Mouse (Mus musculus) left cerebral cortex, adult 18-20 months (tissue): ENCODE data around the gene Bola1. TPM values are rescaled to one million over a fixed set of nuclear protein-coding genes. Genes with fewer than 3 reads are reported as not detected.
A peak's percentile ranks its signal among the peaks of the same experiment; 100 is the strongest.
"Not testable (repeated sequence)": the region's sequence is repeated elsewhere in the genome, so short reads cannot be mapped to it uniquely, and the experiment has no call there.

Experiments used
- DNase-seq, 2 experiments: peaks; one replicate each; pipeline ENCODE4 v3.0.0; 2021 to 2022; ENCODE audit warnings: low spot score in 2 of 2, mixed read lengths in 1 of 2
- total RNA-seq, 2 experiments: library from RNA; stranded (reverse); gene quantifications; 2 replicates each; pipeline ENCODE4 v1.2.3; 2021

Bola1 gene
- total RNA-seq, 2 experiments from 2014 or later, result 12.3 to 16.2 TPM

GRCm38 (mm10) chr3:96230404-96230803 is 10.9 kb upstream of the Bola1 start:
- DNase-seq, result no peak

GRCm38 (mm10) chr3:96228828-96229227 is 9.3 kb upstream of the Bola1 start:
- DNase-seq, result no peak

- DNase-seq, result no peak
Measured at GRCm38 (mm10) chr3:96226695-96227648, 7.5 kb upstream of the Bola1 start.

DNA sequence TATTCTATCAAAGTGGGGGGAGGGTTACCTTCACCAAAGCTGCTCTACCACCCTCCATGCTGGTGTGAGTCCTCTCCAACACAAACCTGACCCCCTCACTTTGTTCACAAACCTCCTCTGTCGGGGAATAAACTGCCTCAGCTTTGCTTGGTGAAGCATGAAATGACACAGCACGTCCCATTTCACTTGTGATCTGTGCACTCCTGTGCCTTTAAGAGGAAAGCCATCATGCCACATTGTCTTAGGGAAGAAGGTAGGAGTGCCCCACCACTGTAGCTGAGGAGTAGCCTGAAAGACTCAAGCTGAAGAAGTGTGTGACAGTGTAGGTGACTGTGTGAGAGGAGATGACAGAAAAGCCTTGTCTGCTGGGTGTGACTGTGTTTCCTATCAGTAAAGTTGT is 5.9 kb upstream of the Bola1 start:
- DNase-seq, result no peak

DNA sequence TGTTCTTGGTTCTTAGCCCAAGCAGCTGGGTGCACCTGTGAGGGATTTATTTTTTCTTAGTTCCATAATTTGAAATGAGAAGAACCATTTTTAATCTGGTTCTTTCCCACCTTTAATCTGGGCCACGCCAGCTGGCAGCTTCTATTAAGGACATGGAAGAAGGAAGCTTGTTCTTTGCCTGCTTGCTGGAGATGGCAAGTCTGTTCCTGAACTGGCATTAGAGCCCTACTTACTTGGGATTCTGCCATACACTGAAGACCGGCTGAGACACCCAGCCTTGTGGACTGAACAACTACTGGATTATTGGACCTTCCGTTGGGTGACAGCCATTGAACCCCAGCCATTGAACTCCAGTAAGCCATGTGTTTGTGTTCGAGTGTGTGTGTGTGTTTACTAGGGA is 3.3 kb upstream of the Bola1 start:
- DNase-seq, result no peak

DNA sequence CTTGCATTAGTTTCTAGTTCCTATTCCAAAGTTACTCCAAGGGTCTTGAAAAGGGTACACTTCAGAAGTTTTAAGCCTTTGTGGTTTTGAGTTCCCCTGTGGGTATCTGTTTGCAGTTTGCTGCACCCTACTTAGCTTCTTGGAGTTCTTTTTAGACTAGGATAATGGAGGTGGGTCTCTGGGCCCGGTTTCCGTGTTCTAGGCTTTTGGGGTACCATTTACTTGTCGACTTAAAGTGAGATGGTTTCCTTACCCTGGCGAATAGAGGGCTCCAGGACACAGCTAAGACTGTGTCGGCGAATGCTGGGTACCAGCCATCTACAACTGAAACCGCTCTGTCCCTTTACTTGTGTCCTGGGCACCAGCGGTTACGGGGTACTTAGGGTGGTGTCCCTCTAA is 2.1 kb upstream of the Bola1 start:
- no peak for DNase-seq

- peak; percentile 75 to 85 for DNase-seq
Measured at GRCm38 (mm10) chr3:96220765-96221639, 1.5 kb upstream of the Bola1 start, which contains the start of the genes Hist2h2ac and Hist2h2be. Gene Hist2h2ac (minus strand): TSS chr3:96220880. Gene Hist2h2be (plus strand): TSS chr3:96221119.

GRCm38 (mm10) chr3:96220131-96220764 is 739 bp upstream of the Bola1 start:
- not testable (repeated sequence) for DNase-seq

DNA sequence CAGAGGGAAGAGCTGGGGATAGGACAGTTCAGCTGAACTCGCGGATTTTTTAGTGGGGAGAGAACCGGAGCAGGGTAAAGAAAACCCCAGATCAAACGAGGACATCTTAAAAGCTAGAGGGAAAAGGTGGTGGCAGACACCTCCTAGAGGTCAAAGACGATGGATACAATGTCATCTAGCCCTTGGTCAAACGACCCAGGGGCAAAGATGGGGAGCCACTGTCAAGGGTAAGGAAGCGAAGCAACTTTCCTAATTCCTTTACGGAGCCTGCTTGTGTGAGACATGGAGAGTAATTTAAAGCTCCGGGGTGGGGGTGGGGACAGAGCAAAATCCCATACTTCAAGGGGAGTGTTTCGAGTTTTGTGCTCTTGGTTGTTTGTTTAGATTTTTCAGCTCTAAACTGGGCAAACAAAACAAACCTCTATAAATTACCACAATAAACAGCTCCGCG is 293 bp downstream of the Bola1 start:
- DNase-seq, result peak in 1 of 2 experiments; percentile 20

DNA sequence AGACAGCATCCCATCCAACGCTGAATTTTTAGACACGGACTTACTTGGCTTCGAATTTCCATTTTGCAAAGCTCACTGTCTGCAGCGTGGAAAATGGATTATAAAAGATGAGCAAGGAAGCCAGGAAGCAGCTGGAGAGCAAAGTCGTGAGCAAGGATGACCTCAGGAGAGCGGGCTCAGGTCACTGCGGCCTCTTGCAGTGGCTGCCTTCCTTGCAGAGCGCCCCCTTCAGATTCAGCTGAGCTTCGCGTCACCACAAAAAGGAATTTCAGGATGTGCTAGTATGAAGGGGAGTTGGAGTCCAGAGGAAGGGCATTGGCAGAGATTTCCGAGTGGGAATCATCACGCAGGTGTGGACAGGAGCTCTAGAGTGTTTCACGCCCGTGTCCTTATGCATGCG is 10.3 kb downstream of the Bola1 start:
- no peak for DNase-seq

DNA sequence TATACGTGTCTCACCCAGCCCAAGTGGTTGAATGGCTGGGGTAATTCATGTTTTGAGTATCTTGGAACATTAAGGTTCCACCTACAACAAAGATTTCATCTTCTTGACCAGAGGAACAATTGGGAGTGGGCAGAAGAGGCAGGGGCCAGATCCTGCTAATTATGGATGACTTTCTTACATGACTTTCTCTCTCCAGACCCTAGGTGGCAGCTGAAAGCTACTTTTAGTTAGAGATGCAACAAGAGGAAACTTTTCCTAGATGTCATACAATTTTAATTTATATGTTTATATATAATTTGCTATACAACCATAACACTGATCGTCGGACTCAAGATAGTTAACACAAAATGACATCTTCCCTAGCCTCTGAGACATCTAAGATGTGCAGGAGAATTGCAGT is 11.7 kb downstream of the Bola1 start:
- DNase-seq, result no peak

DNA sequence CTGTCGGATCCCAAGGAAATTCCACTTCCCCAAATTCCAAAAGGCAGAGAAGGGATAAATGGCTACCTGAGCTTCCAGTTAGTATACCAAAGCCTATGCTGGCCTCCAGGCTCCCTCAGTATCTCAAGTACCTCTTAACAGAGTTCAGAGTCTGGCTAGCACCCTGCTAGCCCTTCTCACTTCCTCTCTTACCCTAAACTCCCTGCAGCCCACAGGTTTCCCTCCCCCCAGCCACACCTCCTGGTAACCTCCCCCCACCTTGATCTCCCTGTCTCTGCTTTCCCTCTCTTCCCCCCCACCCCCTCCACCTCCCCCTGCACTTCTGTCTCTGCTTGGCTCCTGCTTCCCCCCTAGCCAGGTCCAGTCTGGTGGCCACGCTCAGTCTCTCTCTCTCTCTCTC is 19.8 kb downstream of the Bola1 start:
- no peak for DNase-seq

- DNase-seq, result not testable (repeated sequence)
Measured at GRCm38 (mm10) chr3:96198601-96199251, 20.8 kb downstream of the Bola1 start.

GRCm38 (mm10) chr3:96198181-96198580 is 21.3 kb downstream of the Bola1 start:
- no peak for DNase-seq

GRCm38 (mm10) chr3:96197129-96197749 is 22.3 kb downstream of the Bola1 start:
- peak; percentile 88 to 94 for DNase-seq

- no peak for DNase-seq
Measured at GRCm38 (mm10) chr3:96196437-96197128, 22.9 kb downstream of the Bola1 start.

GRCm38 (mm10) chr3:96195616-96196313 is 23.7 kb downstream of the Bola1 start:
- DNase-seq, result no peak

- DNase-seq, result no peak
Measured at GRCm38 (mm10) chr3:96194966-96195365, 24.5 kb downstream of the Bola1 start.

DNA sequence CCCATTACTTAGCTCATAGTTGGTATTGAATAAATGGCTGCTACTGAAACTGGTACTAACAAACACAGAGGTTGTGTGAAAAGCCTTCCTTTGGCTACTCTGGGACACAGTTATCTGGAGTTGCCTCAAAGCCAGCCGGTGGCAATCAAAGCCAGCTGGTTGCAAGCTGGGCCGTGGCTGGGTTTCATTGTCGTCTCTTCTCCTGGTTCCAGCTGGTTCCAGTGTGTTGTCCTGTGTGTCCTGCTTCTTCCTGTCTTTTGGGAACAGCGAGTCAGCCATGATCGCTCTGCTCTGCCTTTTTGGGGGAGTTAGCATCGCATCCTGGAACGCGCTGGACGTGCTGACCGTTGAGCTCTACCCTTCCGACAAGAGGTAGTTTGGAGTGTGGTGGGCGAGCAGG is 26.5 kb downstream of the Bola1 start:
- no peak for DNase-seq
